Mouse (Mus musculus) CH12F3 (cell line): ENCODE results near the gene Flt3.

Source experiments
- in situ Hi-C: fragments of 300-500 bp; cut with MboI; formaldehyde crosslinking; loops from 2 replicates; pipeline ENCODE4 v1.14.3; 2020; ENCODE audit warnings: low sequenced_read_pairs

Flt3 gene

GRCm38 (mm10) chr5:147299255-147300000 lies 100.9 kb downstream of the Flt3 start:
- in situ Hi-C loops: no loop called here

DNA sequence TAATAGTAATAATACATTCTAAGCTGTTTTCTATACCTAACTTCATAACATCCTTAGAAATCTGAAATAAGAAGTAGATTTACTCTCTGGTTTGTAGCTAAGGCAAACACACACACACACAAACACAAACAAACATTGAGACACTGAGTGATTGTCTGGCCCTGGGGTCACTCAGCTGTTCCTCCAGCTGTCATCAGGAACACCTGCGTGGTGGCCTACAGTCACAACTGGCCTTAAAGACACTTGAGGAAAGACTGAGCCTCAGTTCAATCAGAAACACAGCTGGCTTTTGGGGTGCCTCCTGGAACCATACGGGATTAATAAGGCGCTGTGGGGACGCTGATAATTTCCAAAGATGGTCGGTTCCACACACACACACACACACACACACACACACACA lies 103.0 kb downstream of the Flt3 start:
- in situ Hi-C loops: no loop called here

DNA sequence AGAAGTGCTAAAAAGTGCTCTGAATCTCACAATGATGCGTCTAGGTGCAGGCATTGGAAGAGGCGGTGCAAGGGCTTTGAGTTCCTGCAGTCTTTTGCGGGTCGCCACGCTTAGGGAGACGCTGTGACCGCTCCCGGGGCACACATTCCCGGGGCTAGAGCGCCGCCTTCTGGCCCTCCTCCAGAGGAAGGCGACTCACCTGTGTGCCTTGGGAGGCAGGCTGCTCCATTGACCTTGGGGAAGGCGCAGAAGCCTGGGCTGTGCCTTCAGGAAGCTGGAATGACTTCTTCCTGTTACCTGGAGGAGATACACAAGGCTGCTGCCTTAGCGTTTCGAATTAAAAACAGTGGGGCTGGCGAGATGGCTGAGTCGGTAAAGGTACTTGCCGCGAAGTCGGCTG lies 106.2 kb downstream of the Flt3 start:
- in situ Hi-C loops: no loop called here

- in situ Hi-C loops: no loop called here
These were observed 107.0 kb downstream of the Flt3 start for GRCm38 (mm10) chr5:147293127-147293910.

DNA sequence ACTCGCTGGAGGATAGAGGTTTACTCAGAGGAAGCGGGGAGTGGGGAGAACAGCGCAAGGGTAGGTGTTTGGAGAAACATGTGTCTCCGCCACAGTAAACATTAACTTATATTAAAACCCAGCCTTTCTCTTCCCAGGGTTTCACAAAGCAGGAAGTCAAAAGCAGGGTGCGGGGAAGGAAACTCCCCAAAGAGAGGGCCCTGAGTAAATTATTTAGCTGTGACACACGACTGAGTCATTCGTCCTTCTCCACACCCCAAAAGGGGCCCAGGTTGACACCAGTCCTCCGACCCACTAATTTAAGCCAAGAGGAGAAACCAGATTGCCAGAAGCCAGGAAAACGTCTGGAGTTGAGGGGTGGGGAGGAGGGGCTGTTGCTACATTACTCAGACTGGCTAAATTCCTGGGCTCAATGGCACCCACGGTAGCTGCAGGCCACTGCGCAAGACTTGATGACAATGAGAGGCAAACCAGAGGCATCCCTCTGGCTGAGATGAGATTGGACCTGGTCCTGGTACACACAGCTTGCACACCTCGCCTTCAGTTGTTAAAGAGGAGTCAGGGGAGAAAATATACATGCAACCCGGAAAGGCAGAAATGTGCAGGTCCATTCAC lies 107.7 kb downstream of the Flt3 start:
- in situ Hi-C loops: no loop called here

DNA sequence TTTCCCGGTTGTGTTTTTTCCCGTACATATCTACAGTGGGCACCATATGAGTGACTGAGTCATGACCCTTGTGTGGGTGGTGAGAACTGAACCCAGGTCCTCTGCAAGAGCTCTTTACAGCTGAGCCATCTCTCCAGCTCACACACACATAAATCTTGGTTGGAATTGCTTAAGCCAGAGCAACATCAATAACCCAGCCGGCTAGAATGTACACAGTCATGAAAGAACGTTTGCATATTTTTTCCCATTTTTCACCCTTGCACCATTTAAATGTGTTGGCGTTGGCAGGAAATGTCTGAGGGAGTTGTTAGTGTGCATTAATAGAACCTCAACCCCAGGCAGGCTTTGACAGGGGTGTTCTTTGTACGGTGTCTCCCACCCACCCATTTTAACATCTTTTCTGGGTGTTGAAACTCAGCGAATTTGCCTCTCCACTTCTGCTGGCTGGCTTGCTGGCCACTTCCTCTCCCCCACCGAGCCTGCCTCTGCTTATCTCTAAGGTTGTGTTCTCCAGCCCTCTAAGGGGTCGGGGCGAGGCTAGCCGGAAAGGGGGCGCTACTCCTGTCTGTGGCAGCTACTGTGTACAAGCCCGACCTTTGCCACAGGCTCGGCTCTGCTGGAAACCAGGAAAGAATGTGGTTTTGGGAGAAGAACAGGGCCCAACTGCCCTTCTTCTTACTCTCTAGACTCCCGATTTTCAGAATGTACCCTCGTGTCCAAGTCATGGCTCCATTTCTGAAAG lies 108.4 kb downstream of the Flt3 start:
- in situ Hi-C loops: no loop called here

- in situ Hi-C loops: no loop called here
These were observed 115.9 kb downstream of the Flt3 start for GRCm38 (mm10) chr5:147284365-147284764.
